Mouse (Mus musculus) thymus, adult 18-20 months (tissue): ENCODE measurements around the gene Tomm70a.

Experiments used
- DNase-seq, 2 experiments: peaks; one replicate each; pipeline ENCODE4 v3.0.0; 2022; ENCODE audit warnings: mixed read lengths in 2 of 2

Gene Tomm70a

DNA sequence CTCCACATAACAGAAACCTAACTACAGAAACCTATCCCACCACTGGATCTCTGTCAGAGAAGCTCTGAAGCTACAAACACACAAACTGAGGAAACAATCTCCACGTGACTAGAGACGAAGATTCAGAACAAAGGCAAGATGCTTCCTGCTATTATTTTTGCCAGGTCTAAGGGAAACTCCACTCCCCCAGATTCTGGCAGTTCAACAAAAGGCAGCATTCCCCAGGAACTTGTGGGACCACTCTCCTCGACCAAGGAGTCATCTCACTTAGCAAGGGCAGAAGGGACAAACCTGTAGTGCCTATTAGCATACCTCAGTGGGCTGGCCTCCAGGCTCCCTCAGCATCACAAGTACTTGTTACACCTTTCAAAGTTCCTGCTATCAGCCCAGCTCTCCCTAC lies 75.8 kb downstream of the Tomm70a start:
- no peak for DNase-seq
